Mouse (Mus musculus): Measurements from ENCODE around the gene Pm20d1. TPM values are rescaled to one million over a fixed set of nuclear protein-coding genes. Genes with fewer than 3 reads are reported as not detected.

Pm20d1 gene
- total and polyA plus RNA-seq, 3 experiments, result 5.8 to 7.5 (median 5.9) TPM

DNA sequence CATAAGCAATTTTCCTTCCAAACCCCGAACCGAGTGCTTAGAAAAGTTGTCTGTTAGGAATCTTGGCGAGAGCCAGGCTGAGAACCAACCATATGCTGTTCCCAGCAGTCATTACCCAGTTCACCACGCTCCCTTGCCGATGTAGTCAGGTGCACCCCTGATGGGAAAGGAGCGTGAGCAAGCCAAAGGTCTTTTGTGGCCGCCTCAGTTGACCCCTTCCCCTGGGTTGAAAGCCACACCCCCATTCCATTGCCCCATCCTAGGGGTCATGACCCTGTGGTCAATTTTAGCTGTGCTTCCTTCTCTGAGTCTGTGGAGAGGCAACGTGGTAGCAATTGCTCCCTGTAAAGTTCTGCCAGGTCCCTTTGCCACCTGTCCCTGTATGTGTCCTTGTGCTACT is 47.7 kb downstream of the Pm20d1 start:
- Histone ChIP-seq H3K27ac (no peak overlapping the region), H3K27me3 (ENCODE audit: control insufficient read depth, insufficient read depth, low read length) (no peaks in the 10 kb centered on the region), H3K9ac (ENCODE audit: low read depth, low read length) (no peak overlapping the region), H3K79me2 (replicated peaks; ENCODE audit: control insufficient read depth, insufficient read depth, low read length) (no peaks in the 10 kb centered on the region), H3K4me1 (ENCODE audit: control insufficient read depth, insufficient read depth, low read length) (no peaks in the 10 kb centered on the region; the same call in 1 of the 2 replicates), H3K4me3 (no peak overlapping the region), H3K36me3 (ENCODE audit: control insufficient read depth, insufficient read depth, low read length) (no peaks in the 10 kb centered on the region; the same call in 1 of the 2 replicates)
- TF ChIP-seq EP300 (IDR thresholded peaks at IDR 0.05; ENCODE audit: insufficient read depth, low read depth, low read length), result no peak
- TF ChIP-seq CTCF (IDR thresholded peaks at IDR 0.05), result no peak
- no peak for TF ChIP-seq POLR2A (IDR thresholded peaks at IDR 0.05; ENCODE audit: insufficient read depth, low read depth, low read length)
- intact Hi-C loops (cut with DNase I), result loop anchor here (5.0 kb wide), 1 partner anchor 233 kb away; no protein-coding TSS in a partner anchor
- DNase-seq, result no peak
- 85% methylated on average over 8 of the region's 8 CpGs for WGBS

DNA sequence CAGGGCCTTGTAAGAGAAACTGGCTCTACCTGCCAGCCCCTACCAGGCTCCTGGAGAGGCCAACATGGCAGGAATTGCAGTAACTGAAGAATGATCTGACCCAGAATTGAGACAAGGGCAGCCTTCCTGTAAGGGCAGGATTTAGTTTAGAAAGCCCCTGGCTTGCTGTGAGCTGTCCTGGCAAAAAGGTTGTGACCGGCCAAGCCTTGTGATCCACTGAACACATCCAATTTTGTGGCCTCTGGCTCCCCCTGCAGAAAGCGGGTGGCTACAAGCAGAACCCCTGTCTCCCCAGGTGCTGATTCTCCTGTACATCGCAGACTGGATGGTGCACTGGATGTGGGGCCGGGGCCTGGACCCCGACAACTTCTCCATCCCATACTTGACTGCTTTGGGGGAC is 49.1 kb downstream of the Pm20d1 start:
- Histone ChIP-seq H3K36me3 (ENCODE audit: control insufficient read depth, insufficient read depth, low read length) (no peaks in the 10 kb centered on the region; the same call in 1 of the 2 replicates), H3K4me1 (ENCODE audit: control insufficient read depth, insufficient read depth, low read length) (no peaks in the 10 kb centered on the region; the same call in 1 of the 2 replicates), H3K27me3 (ENCODE audit: control insufficient read depth, insufficient read depth, low read length) (no peaks in the 10 kb centered on the region), H3K4me3 (no peak overlapping the region), H3K79me2 (replicated peaks; ENCODE audit: control insufficient read depth, insufficient read depth, low read length) (no peaks in the 10 kb centered on the region), H3K27ac (peak overlapping the region; percentile 36), H3K9ac (ENCODE audit: low read depth, low read length) (no peak overlapping the region)
- intact Hi-C loops (cut with DNase I), result loop anchor here (1.0 to 5.0 kb wide), 3 partner anchors 78 to 234 kb away; no protein-coding TSS in a partner anchor
- DNase-seq, result peak; percentile 73 to 79
- WGBS, result 73% methylated on average over 5 of the region's 5 CpGs
- peak; percentile 88 for TF ChIP-seq CTCF (IDR thresholded peaks at IDR 0.05)
- no peak for TF ChIP-seq EP300 (IDR thresholded peaks at IDR 0.05; ENCODE audit: insufficient read depth, low read depth, low read length)

DNA sequence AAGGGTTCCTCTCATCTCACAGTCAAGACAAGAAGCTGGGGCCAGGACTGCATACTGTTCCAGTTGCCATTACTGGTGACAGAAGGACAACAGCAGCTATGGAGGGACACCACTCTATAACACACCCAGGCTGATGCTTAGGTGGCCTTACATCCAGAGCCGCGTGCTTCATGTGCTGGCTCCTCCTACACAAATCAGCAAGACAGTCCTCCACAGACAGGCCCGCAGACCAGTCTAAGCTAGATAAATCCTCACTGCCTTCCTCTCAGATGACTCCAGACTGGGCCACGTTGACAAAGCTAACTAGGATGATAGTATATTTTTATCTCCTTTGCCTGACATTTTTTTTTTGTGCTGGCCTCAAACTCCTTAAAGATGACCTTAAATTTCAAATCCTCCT is 64.6 kb downstream of the Pm20d1 start:
- H3K27ac ChIP-seq, result no peak overlapping the region
- H3K27me3 ChIP-seq (ENCODE audit: control insufficient read depth, insufficient read depth, low read length), result no peaks in the 10 kb centered on the region
- TF ChIP-seq CTCF (IDR thresholded peaks at IDR 0.05) (no peak), POLR2A (IDR thresholded peaks at IDR 0.05; ENCODE audit: insufficient read depth, low read depth, low read length) (no peak), EP300 (IDR thresholded peaks at IDR 0.05; ENCODE audit: insufficient read depth, low read depth, low read length) (no peak)
- no peak for DNase-seq
- no peak overlapping the region for H3K4me3 ChIP-seq
- no peak overlapping the region for H3K9ac ChIP-seq (ENCODE audit: low read depth, low read length)
- H3K4me1 ChIP-seq (ENCODE audit: control insufficient read depth, insufficient read depth, low read length), result no peaks in the 10 kb centered on the region; the same call in 1 of the 2 replicates
- WGBS, result 69% methylated on average over 4 of the region's 4 CpGs
- no peaks in the 10 kb centered on the region for H3K79me2 ChIP-seq (replicated peaks; ENCODE audit: control insufficient read depth, insufficient read depth, low read length)
- H3K36me3 ChIP-seq (ENCODE audit: control insufficient read depth, insufficient read depth, low read length), result no peaks in the 10 kb centered on the region
- intact Hi-C loops (cut with DNase I), result no loop called here

DNA sequence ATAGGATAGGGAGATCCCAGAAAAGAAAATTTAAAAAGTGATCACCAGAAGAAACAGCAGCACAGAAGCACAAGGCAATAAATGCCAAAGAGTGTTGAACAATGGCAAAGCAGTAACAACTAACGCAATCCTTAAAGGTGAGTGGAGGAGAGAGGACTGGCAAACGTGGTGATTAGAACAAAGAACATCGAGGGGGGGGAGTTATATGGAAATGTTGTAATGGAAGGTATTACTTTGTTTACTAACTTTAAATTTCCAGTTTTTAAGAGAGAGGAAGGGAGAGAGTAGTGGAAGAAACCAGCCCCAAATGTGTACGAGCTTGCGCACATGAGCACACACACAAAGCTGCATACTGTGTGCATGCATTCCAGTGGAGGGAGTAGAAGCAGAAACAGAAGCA is 68.4 kb downstream of the Pm20d1 start:
- Histone ChIP-seq H3K36me3 (ENCODE audit: control insufficient read depth, insufficient read depth, low read length) (no peaks in the 10 kb centered on the region), H3K79me2 (replicated peaks; ENCODE audit: control insufficient read depth, insufficient read depth, low read length) (no peaks in the 10 kb centered on the region), H3K4me3 (no peak overlapping the region), H3K9ac (ENCODE audit: low read depth, low read length) (no peak overlapping the region), H3K27ac (no peak overlapping the region), H3K4me1 (ENCODE audit: control insufficient read depth, insufficient read depth, low read length) (no peaks in the 10 kb centered on the region; the same call in 1 of the 2 replicates), H3K27me3 (ENCODE audit: control insufficient read depth, insufficient read depth, low read length) (no peaks in the 10 kb centered on the region)
- TF ChIP-seq POLR2A (IDR thresholded peaks at IDR 0.05; ENCODE audit: insufficient read depth, low read depth, low read length) (no peak), EP300 (IDR thresholded peaks at IDR 0.05; ENCODE audit: insufficient read depth, low read depth, low read length) (no peak), CTCF (IDR thresholded peaks at IDR 0.05) (no peak)
- no peak for DNase-seq
- WGBS, result 84% methylated on average over 5 of the region's 5 CpGs
- intact Hi-C loops (cut with DNase I), result loop anchor here (5.0 kb wide), 1 partner anchor 38 kb away; the partner anchor contains the start of gene Slc41a1

DNA sequence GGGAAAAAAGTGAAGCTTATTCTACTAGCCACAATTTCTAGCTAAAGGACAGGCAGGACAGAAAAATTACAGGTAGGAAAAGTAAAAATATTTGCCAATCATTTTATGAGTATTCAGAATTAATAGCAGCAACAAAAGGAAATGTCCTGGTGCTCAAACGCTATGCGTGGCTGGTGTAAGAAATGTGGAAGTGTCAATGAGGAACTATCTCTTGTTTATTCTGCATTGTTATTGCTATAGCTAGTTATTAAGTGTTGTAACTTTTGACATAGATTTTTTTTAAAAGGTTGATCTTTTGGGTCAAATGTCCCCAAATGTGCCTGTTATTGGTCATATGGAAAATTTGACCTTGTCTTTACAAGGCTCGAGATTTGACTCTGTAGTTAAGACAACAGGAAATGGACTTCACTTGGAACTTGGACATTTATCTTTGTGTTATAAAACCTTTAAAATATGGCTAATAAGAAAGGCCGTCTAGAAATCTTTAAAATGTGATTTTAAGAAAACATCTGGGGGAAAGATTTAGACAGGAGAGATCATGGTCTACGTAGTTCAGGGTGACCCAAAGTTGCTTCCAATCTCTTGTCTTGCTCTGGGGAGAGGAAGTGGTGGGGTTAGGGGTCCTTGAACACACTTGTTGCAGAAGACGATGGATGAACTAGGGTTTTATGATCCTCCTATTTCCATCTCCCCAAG is 69.3 kb downstream of the Pm20d1 start:
- H3K4me1 ChIP-seq (ENCODE audit: control insufficient read depth, insufficient read depth, low read length), result no peaks in the 10 kb centered on the region; the same call in 1 of the 2 replicates
- DNase-seq, result no peak
- H3K27ac ChIP-seq, result no peak overlapping the region
- no peaks in the 10 kb centered on the region for H3K79me2 ChIP-seq (replicated peaks; ENCODE audit: control insufficient read depth, insufficient read depth, low read length)
- no peak overlapping the region; the same call in 1 of the 2 replicates for H3K4me3 ChIP-seq
- intact Hi-C loops (cut with DNase I), result loop anchor here (5.0 kb wide), 1 partner anchor 39 kb away; the partner anchor contains the start of gene Slc41a1
- H3K36me3 ChIP-seq (ENCODE audit: control insufficient read depth, insufficient read depth, low read length), result no peaks in the 10 kb centered on the region
- WGBS, result 64% methylated on average over 6 of the region's 6 CpGs
- H3K27me3 ChIP-seq (ENCODE audit: control insufficient read depth, insufficient read depth, low read length), result no peaks in the 10 kb centered on the region
- H3K9ac ChIP-seq (ENCODE audit: low read depth, low read length), result no peak overlapping the region
- no peak for TF ChIP-seq CTCF (IDR thresholded peaks at IDR 0.05)

Measured in heart, adult 2 months (tissue).